Mouse (Mus musculus) ovary, adult 18-20 months (tissue): ENCODE data around the gene Gfpt2.
"Not testable (repeated sequence)": the region's sequence is repeated elsewhere in the genome, so short reads cannot be mapped to it uniquely, and the experiment has no call there.

Source experiments
- DNase-seq: peaks from one replicate; pipeline ENCODE4 v3.0.0; 2022; ENCODE audit warnings: low spot score, mixed read lengths

Gfpt2 gene

GRCm38 (mm10) chr11:49793619-49794341 is at the start of gene Gfpt2:
TSS of gene Gfpt2 (plus strand) at chr11:49794178.
- peak; percentile 73 for DNase-seq

GRCm38 (mm10) chr11:49744981-49745380 is 49.0 kb upstream of the Gfpt2 start:
- no peak for DNase-seq

DNA sequence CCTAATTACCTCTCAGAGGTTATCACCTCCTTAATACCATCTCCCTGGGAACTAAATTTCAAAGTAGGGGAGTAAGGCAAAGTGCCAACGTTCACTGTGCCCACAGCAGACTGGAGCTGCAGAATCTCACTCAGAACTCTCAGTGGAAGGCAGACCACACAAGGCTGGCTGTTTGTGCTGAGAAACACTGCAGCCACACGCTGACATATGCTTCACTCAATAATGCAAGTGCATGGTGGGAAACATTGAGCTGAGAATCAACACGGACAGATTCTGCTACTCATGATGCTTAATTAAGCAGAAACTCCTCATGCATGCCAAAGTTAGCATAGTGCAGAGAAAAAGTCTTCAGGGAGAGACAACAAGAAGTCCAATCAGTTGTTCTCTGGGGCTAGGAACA is 48.1 kb upstream of the Gfpt2 start:
- no peak for DNase-seq

DNA sequence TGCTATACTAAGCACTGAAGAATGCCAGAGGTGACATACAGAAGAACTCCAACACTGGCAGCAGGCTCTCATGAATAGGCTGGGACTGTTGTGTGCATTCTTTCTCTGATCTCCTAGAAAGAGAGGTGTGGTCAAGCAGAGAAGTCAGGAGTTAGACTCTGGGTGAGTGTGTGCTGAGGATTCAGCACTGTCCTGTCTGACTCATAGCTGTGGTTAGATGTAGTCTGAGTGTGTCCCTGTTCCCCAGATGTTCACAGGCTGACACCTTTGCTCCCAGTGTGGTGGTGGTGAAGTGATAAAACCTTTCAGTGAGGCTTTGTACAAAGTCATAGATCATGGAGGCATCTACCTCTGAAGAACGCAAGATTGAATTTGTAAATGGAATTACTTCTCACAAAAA is 47.2 kb upstream of the Gfpt2 start:
- DNase-seq, result no peak

- DNase-seq, result peak; percentile 17
Observed at GRCm38 (mm10) chr11:49754958-49755665, 38.9 kb upstream of the Gfpt2 start.

GRCm38 (mm10) chr11:49758096-49758495 is 35.9 kb upstream of the Gfpt2 start:
- no peak for DNase-seq

GRCm38 (mm10) chr11:49761130-49761529 is 32.8 kb upstream of the Gfpt2 start:
- DNase-seq, result no peak

GRCm38 (mm10) chr11:49763555-49763954 is 30.4 kb upstream of the Gfpt2 start:
- no peak for DNase-seq

GRCm38 (mm10) chr11:49764023-49764422 is 30.0 kb upstream of the Gfpt2 start:
- DNase-seq, result no peak

- no peak for DNase-seq
Observed at GRCm38 (mm10) chr11:49764639-49765299, 29.2 kb upstream of the Gfpt2 start.

- DNase-seq, result no peak
Observed at GRCm38 (mm10) chr11:49765377-49766136, 28.4 kb upstream of the Gfpt2 start.

DNA sequence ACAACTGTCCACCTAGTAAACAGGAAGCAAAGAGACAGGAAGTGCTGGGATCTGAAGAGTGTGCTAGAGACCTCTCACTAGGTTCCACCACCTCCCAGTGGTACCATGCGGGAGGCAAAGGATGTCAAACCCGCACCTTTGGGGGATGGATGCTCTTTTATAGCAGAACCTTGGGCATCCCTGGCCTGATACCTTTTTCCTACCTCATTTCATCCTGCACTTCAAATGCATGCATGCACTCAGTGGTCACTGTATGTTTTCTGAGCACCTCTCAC is 27.9 kb upstream of the Gfpt2 start:
- DNase-seq, result no peak

GRCm38 (mm10) chr11:49767497-49767896 is 26.5 kb upstream of the Gfpt2 start:
- DNase-seq, result not testable (repeated sequence)

- DNase-seq, result no peak
Observed at GRCm38 (mm10) chr11:49768781-49769180, 25.2 kb upstream of the Gfpt2 start.

DNA sequence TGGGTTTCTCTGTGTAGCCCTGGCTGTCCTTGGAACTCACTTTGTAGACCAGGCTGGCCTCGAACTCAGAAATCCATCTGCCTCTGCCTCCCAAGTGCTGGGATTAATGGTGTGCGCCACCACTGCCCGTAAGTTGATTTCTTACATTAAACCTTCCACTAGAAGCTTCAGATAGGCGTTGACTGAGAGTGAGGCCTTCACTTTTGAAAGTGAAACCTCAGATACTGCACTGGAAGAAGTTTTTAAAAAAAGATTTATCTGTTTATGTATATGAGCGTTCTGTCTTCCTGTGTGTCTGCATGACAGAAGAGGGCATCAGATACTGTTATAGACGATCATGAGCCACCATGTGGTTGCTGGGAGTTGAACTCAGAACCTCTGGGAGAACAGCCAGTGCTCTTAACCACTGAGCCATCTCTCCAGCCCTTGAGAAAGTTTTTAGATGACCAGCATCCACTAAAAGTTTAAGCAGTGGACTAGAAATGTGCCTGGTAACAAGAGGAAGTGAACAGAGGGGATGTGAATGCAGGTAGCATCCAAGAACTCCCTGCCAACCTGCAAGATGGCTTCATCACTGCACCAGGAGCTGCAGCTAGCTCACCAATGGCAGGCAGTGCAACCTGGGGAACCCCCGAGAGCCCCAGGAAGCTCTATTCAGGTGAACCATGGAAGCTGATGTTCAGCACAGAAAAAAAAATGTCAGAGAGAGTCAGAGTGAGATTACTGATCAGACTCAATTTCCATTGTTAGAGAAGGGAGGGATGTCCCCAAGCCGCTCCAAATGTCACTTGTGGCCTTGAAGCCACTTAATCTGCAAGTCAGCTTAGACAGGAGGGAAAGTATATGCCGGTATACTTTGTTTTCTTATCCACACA is 23.1 kb upstream of the Gfpt2 start:
- no peak for DNase-seq

GRCm38 (mm10) chr11:49772251-49772650 is 21.7 kb upstream of the Gfpt2 start:
- no peak for DNase-seq

GRCm38 (mm10) chr11:49774894-49775293 is 19.1 kb upstream of the Gfpt2 start:
- no peak for DNase-seq

- DNase-seq, result no peak
Observed at GRCm38 (mm10) chr11:49778844-49779243, 15.1 kb upstream of the Gfpt2 start.

DNA sequence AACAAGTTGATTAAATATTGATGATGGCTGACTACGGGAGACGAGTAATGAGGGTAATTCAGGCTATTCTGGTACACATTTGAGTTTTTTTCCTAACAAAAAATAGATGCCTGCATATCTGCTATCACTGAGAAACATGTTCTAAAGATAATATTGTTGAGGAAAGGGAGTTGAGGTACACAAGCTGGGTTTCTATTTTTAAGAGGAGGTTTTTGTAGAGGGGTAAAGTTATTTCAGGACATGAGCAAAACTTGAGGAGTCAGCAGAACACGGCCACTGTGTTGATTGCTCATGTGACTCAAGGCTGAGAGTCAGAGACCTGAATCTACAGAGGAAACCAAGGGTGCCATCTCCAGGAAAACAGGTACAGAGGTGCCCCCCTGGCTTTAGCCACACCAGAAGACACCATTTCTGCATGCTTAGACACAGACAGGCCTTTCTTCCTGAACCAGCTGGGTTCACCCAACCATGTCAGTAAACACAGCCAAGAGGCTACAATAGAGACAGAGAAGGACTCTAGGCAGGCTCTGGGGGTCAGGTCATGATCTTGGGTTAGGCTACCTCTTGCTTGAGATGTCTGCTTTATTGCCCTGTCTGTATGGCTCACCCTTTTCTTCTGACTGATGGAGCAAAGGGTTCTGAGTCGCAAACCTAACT is 13.7 kb upstream of the Gfpt2 start:
- DNase-seq, result no peak

- no peak for DNase-seq
Observed at GRCm38 (mm10) chr11:49781833-49782399, 12.1 kb upstream of the Gfpt2 start.

GRCm38 (mm10) chr11:49793131-49793530 is 847 bp upstream of the Gfpt2 start:
- DNase-seq, result peak; percentile 9
